Mouse (Mus musculus) left cerebral cortex, adult 11 months (tissue): Measurements from ENCODE around the gene Slc28a1.
"Not testable (repeated sequence)": the region's sequence is repeated elsewhere in the genome, so short reads cannot be mapped to it uniquely, and the experiment has no call there.

Source experiments
- DNase-seq: peaks from one replicate; pipeline ENCODE4 v3.0.0; 2022; ENCODE audit warnings: low spot score

Slc28a1 gene

GRCm38 (mm10) chr7:81124773-81125172 lies 10.2 kb downstream of the Slc28a1 start:
- DNase-seq: no peak

- DNase-seq: no peak
Observed at GRCm38 (mm10) chr7:81125215-81126175, 10.9 kb downstream of the Slc28a1 start.

DNA sequence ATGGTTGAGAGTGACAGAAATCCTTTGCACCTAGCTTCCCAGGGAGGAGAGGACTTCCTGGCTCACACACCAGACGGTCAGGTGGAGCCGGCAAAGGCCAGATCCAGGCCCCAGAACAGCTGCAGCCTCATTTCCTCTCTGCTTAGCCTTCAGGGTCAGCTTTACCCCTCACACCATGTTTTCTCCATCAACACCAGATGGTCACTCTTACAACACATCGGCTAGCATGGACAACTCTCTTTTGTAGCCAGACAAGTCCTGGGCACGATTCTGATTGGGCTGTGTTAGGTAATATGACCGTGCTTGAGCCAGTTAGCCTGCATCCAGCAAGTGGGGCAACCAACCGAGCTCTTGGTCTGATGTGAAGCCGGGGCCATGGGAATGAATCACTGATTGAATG lies 17.3 kb downstream of the Slc28a1 start:
- DNase-seq: no peak

DNA sequence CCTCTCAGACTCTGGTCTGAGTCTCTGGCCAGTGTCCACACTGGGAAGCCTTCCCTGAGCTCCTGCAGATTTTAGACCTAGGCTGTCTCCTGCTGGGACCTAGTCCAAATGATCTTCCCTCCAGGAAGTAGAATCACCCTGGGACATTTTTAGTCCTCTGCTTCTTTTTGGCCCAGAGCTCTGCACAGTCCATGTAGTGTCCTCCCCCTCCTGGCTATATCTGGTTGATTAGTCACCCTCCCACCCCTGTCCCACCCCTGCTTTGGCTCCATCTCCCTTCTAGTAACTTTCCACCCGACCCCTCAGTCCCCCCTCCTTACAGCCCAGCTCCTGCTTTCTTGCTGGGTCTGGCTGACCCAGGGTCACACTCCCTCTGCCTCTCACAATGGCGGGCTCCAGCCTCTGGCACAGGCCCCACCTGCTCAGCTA lies 18.3 kb downstream of the Slc28a1 start:
- DNase-seq: no peak

GRCm38 (mm10) chr7:81133416-81133815 lies 18.8 kb downstream of the Slc28a1 start:
- no peak for DNase-seq

DNA sequence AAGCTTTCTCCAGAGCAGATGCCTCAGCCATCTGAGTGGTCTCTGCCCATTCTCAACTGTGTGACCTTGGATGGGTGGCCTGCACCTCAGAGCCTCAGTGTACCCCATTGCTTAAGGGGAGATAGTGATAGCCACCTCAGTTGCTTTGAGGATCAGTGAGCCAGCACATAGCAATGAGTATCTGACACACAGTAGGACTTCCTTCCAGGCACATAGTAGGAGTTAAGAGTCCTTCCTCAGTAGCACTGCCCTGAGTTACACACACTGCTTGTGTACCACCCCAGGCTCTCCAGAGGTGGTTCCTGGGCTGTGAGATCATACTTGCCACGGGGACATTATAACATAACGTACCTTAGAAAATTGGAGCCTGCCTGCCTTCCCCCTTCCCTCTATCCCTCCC lies 19.3 kb downstream of the Slc28a1 start:
- no peak for DNase-seq

GRCm38 (mm10) chr7:81134614-81135067 lies 20.0 kb downstream of the Slc28a1 start:
- peak; percentile 66 for DNase-seq

DNA sequence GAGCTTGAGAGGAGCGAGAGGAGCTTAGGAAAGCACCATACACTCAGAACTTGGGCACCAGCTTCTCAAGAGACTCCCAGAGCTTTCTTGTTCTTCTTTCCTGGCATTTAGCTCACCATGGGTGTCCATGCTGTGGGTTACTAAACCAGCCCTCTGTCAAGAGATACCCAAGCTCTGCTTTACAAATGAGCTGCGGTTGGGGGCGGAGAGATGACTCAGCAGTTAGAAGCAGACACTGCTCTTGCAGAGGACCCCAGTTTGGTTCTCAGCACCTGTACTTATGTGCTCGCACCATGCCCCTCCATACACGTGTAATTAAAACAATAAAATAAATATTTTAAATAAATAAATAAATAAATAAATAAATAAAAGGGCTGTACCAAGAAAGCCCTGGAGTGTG lies 22.7 kb downstream of the Slc28a1 start:
- no peak for DNase-seq

- DNase-seq: no peak
Observed at GRCm38 (mm10) chr7:81139100-81139499, 24.5 kb downstream of the Slc28a1 start.

DNA sequence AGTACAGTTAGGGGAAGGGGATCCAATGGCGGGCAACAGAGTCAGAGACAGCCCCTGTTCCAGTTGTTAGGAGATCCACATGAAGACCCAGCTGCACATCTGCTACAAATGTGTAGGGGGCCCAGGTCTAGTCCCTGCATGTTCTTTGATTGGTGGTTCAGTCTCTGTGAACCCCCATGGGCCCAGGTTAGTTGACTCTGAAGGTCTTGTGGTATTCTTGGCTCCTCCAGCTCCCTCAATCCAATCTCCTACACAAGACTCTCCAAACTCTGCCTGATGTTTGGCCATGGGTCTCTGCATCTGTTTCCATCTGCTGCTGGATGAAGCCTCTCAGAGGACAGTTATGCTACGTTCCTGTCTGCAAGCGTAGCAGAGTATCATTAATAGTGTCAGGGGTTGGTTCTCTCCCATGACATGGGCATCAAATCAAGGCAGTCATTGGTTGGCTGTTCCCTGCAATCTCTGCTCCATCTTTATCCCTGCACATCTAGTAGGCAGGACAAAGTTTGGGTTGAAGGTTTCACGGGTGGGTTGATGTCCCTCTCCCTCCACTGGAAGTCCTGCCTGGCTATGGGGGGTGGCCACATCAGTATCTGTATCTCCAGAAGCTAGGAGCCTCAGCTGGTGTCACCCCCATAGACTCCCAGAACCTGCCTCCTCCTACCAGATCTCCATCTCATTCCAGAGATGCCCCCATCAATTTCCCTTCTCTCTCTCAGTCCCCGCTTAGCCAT lies 25.2 kb downstream of the Slc28a1 start:
- no peak for DNase-seq

GRCm38 (mm10) chr7:81141541-81141940 lies 26.9 kb downstream of the Slc28a1 start:
- DNase-seq: no peak

GRCm38 (mm10) chr7:81143056-81143455 lies 28.5 kb downstream of the Slc28a1 start:
- DNase-seq: not testable (repeated sequence)

- no peak for DNase-seq
Observed at GRCm38 (mm10) chr7:81149759-81150158, 35.2 kb downstream of the Slc28a1 start.

DNA sequence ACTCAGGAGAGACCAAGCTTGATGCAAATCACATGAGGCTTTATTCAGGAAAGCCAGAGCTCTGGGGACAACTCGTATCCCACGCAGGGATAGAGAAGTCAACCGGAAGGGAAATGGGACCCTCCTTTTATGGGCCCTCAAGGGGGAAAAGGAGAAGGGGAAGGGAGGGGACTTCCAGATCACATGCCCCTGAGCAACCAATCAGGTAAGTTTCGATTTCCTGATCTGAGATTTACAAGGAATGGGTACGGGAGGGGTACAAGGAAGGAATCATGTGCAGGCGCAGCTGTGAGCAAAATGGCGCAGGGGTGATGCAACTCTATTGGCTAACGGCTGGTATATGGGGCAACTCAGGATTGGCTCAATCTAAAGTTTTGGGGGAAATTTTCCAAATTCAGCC lies 36.6 kb downstream of the Slc28a1 start:
- DNase-seq: no peak

GRCm38 (mm10) chr7:81152306-81152705 lies 37.7 kb downstream of the Slc28a1 start:
- no peak for DNase-seq

- no peak for DNase-seq
Observed at GRCm38 (mm10) chr7:81152826-81153225, 38.2 kb downstream of the Slc28a1 start.

- DNase-seq: no peak
Observed at GRCm38 (mm10) chr7:81153327-81153726, 38.7 kb downstream of the Slc28a1 start.

- not testable (repeated sequence) for DNase-seq
Observed at GRCm38 (mm10) chr7:81154244-81154643, 39.6 kb downstream of the Slc28a1 start.

GRCm38 (mm10) chr7:81154960-81155359 lies 40.4 kb downstream of the Slc28a1 start:
- DNase-seq: peak; percentile 12

DNA sequence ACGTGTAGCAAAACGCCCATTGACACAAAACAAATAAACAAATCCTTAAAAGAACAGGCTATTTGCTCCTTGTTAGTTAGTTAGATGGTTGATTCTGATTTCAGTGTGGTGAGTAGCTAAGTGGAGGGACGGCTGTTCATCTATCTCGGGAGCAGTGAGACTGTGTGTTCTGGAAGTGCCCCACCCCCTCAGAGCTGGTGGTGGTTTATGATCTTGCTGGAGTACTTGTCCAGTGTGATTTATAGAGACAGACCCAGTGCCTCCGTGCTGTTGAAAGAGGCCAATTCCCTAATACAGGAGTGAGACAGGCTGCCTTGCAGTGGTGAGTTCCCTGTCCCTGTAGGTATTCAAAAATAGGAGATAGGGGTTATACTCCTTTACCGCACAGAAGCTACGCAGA lies 44.3 kb downstream of the Slc28a1 start:
- DNase-seq: no peak

GRCm38 (mm10) chr7:81161666-81162065 lies 47.1 kb downstream of the Slc28a1 start:
- no peak for DNase-seq

DNA sequence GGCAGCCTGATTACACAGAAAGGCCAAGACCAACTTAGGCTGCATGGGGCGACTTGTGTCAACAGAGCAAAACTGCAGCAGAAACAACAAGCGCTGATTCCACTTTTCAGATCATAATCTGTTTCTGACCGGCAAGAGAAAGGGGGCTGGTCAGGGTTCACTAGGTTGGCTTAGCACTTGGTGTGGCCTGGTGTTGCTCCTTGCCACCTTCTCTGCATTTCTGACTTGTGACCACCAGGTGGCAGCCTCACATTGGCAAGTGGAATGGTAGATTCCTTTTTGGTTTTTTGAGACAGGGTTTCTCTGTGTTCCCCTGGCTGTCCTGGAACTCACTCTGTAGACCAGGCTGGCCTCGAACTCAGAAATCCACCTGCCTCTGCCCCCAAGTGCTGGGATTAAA lies 47.7 kb downstream of the Slc28a1 start:
- DNase-seq: peak; percentile 45

DNA sequence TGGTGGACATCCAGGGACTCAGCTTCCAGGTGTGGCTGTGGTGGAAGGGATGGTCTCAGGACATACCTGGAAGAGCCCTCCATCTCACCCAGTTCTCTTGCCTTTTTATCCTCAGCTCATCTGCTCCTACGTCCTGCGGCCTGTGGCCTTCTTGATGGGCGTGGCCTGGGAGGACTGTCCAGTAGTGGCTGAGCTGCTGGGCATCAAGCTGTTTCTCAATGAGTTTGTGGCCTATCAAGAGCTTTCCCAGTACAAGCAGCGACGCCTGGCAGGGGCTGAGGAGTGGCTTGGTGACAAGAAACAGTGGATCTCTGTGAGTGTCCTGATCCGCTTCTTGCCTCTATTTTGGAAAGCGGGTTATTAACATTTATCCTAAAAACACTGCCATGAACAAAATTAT lies 49.8 kb downstream of the Slc28a1 start:
- no peak for DNase-seq
